15 mouse cellular contexts compared by ENCODE assay signal in the genomic region with DNA sequence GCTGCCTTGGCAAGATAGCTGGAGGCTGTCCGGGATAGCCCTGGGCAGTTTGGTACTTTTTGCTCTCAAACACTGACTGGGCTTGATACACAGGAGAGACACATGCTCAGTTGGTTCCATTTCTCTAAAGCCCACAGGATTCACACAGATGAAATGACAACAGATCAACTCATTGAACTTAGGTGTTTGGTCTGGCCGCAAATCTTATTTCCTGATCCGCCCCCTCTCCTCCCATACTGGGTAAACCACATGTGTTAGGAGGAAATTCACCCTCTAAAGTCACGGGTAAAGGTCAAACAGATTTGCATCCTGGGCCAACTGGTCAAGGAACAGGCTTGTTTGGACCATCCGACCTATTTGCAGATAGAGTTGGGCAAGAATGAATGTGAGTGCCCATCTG. TPM values are rescaled to one million over a fixed set of nuclear protein-coding genes. Genes with fewer than 3 reads are reported as not detected.
DNase-seq lines count a peak whose midpoint lies in the region; ATAC-seq and TF ChIP-seq lines count a peak whose summit lies in the region.
"Had no signal": no experiment of that assay in that cellular context is flagged by ENCODE, and none has a peak within 500 bp of the region (broad histone marks: within the 10 kb centered on the region; RNA-seq: fewer than 3 reads in every experiment).

No protein-coding gene starts in this region.

- ATAC-seq in kidney, embryonic 16.5 days (ENCODE audit: low FRiP score, low TSS enrichment) = no peak
- no peak for ATAC-seq in forebrain, postnatal 0 days
- ATAC-seq: forebrain, embryonic 16.5 days had no signal

- peak; percentile 50 for DNase-seq in thymus, adult 2 months
- no peak for DNase-seq in thymus, postnatal 10 days (ENCODE audit: low spot score in 2 of 2)
- DNase-seq in cerebellum, adult 2 months = no peak
- no peak for DNase-seq in forebrain, postnatal 0 days
- DNase-seq: cerebellum, postnatal 36 days; gastrocnemius, postnatal 14 days; kidney, adult 8-10 months had no signal

- no peak for TF ChIP-seq POLR2A in thymus, adult 2 months (IDR thresholded peaks at IDR 0.05; ENCODE audit: control insufficient read depth, extremely low read depth, insufficient read depth, low read length, poor library complexity)
- TF ChIP-seq POLR2A in bone marrow, adult 2 months (IDR thresholded peaks at IDR 0.05; ENCODE audit: borderline replicate concordance, control insufficient read depth, low read depth, low read length) = no peak
- TF ChIP-seq POLR2A in small intestine, adult 2 months (IDR thresholded peaks at IDR 0.05; ENCODE audit: low read depth, low read length) = no peak
- no peak for TF ChIP-seq POLR2A in cerebellum, adult 2 months (IDR thresholded peaks at IDR 0.05; ENCODE audit: borderline replicate concordance, insufficient read depth, low read length)

- no peaks in the 10 kb centered on the region for H3K36me3 ChIP-seq in thymus, adult 2 months (ENCODE audit: control insufficient read depth, insufficient read depth, low read length)
- no peaks in the 10 kb centered on the region for H3K36me3 ChIP-seq in small intestine, adult 2 months (ENCODE audit: control insufficient read depth, insufficient read depth, low read length)
- H3K36me3 ChIP-seq in kidney, embryonic 16.5 days (ENCODE audit: insufficient read depth, low read length) = no peaks in the 10 kb centered on the region
- H3K36me3 ChIP-seq in forebrain, postnatal 0 days (ENCODE audit: insufficient read depth) = no peaks in the 10 kb centered on the region
- H3K36me3 ChIP-seq: heart, embryonic 13.5 days; hindbrain, embryonic 13.5 days; limb, embryonic 15.5 days had no signal

- no peak overlapping the region for H3K4me3 ChIP-seq in thymus, adult 2 months (ENCODE audit: control insufficient read depth, insufficient read depth, low read length)
- H3K4me3 ChIP-seq in bone marrow, adult 2 months (replicated peaks; ENCODE audit: control insufficient read depth, low read depth, low read length) = no peak overlapping the region
- no peak overlapping the region for H3K4me3 ChIP-seq in small intestine, adult 2 months (ENCODE audit: low read depth, low read length)
- no peak overlapping the region for H3K4me3 ChIP-seq in cerebellum, adult 2 months (replicated peaks; ENCODE audit: insufficient read depth, low read depth, low read length)
- no peak overlapping the region for H3K4me3 ChIP-seq in kidney, embryonic 16.5 days (ENCODE audit: low read length)
- no peak overlapping the region for H3K4me3 ChIP-seq in forebrain, postnatal 0 days (ENCODE audit: low read depth, low read length)
- H3K4me3 ChIP-seq: heart, embryonic 13.5 days; hindbrain, embryonic 13.5 days; layer of hippocampus, adult 2 months; limb, embryonic 15.5 days had no signal

- peak overlapping the region; percentile 44; the same call in 1 of the 2 replicates for H3K27ac ChIP-seq in thymus, adult 2 months (ENCODE audit: control insufficient read depth, insufficient read depth, low read length)
- peak overlapping the region; percentile 34; the same call in 1 of the 2 replicates for H3K27ac ChIP-seq in bone marrow, adult 2 months (ENCODE audit: control insufficient read depth, insufficient read depth, low read depth, low read length, poor library complexity)
- H3K27ac ChIP-seq in small intestine, adult 2 months (ENCODE audit: insufficient read depth, low read depth, low read length) = peak overlapping the region; percentile 68
- H3K27ac ChIP-seq in cerebellum, adult 2 months (ENCODE audit: insufficient read depth, low read length) = no peak overlapping the region
- H3K27ac ChIP-seq in kidney, embryonic 16.5 days (ENCODE audit: low read length) = no peak overlapping the region
- no peak overlapping the region for H3K27ac ChIP-seq in forebrain, postnatal 0 days (ENCODE audit: low read depth, low read length)
- H3K27ac ChIP-seq: heart, embryonic 13.5 days; hindbrain, embryonic 13.5 days; limb, embryonic 15.5 days had no signal

- H3K4me2 ChIP-seq in kidney, embryonic 16.5 days (replicated peaks; ENCODE audit: low read depth, low read length) = no peak overlapping the region
- H3K4me2 ChIP-seq in forebrain, postnatal 0 days (ENCODE audit: low read depth) = no peak overlapping the region
- H3K4me2 ChIP-seq: heart, embryonic 13.5 days; hindbrain, embryonic 13.5 days; limb, embryonic 15.5 days had no signal

- TF ChIP-seq CTCF in thymus, adult 2 months (IDR thresholded peaks at IDR 0.05; ENCODE audit: borderline replicate concordance, control insufficient read depth, extremely low read depth, insufficient read depth, low read length, poor library complexity) = no peak
- no peak for TF ChIP-seq CTCF in bone marrow, adult 2 months (IDR thresholded peaks at IDR 0.05; ENCODE audit: control insufficient read depth, insufficient read depth, low read length)
- TF ChIP-seq CTCF in small intestine, adult 2 months (IDR thresholded peaks at IDR 0.05; ENCODE audit: extremely low read depth, insufficient read length, insufficient replicate concordance, low read depth, low read length) = no peak
- no peak for TF ChIP-seq CTCF in cerebellum, adult 2 months (IDR thresholded peaks at IDR 0.05; ENCODE audit: borderline replicate concordance, insufficient read depth, low read depth, low read length)
- no peak for TF ChIP-seq CTCF in forebrain, postnatal 0 days (IDR thresholded peaks at IDR 0.05; ENCODE audit: low read depth)

- H3K9me3 ChIP-seq in kidney, embryonic 16.5 days (ENCODE audit: low read length) = no peaks in the 10 kb centered on the region
- no peaks in the 10 kb centered on the region for H3K9me3 ChIP-seq in forebrain, postnatal 0 days (ENCODE audit: low read length)
- H3K9me3 ChIP-seq: heart, embryonic 13.5 days; hindbrain, embryonic 13.5 days; limb, embryonic 15.5 days had no signal

- 11% methylated on average over 5 of the region's 5 CpGs for WGBS in thymus, adult 2 months
- 9% methylated on average over 5 of the region's 5 CpGs for WGBS in bone marrow, adult 2 months
- WGBS in small intestine, adult 2 months = 22% methylated on average over 5 of the region's 5 CpGs
- WGBS in cerebellum, adult 2 months = 86% methylated on average over 5 of the region's 5 CpGs
- WGBS in kidney, embryonic 16.5 days = 58% methylated on average over 5 of the region's 5 CpGs
- WGBS in forebrain, postnatal 0 days = 83% methylated on average over 5 of the region's 5 CpGs

- no peak overlapping the region for H3K9ac ChIP-seq in kidney, embryonic 16.5 days (replicated peaks; ENCODE audit: low read length)
- H3K9ac ChIP-seq in forebrain, postnatal 0 days = no peak overlapping the region
- H3K9ac ChIP-seq: heart, embryonic 13.5 days; hindbrain, embryonic 13.5 days; limb, embryonic 15.5 days had no signal

- H3K4me1 ChIP-seq in thymus, adult 2 months (replicated peaks; ENCODE audit: control insufficient read depth, insufficient read depth, low read length) = peaks cover 70% of the 10 kb centered on the region
- H3K4me1 ChIP-seq in bone marrow, adult 2 months (ENCODE audit: control insufficient read depth, insufficient read depth, low read length) = peaks cover 17% of the 10 kb centered on the region
- peaks cover 44% of the 10 kb centered on the region for H3K4me1 ChIP-seq in small intestine, adult 2 months (ENCODE audit: control insufficient read depth, insufficient read depth, insufficient read length, low read length)
- peaks cover 8% of the 10 kb centered on the region for H3K4me1 ChIP-seq in cerebellum, adult 2 months (ENCODE audit: control insufficient read depth, insufficient read depth, low read length)
- H3K4me1 ChIP-seq in kidney, embryonic 16.5 days (ENCODE audit: insufficient read depth, low read length) = peaks cover 27% of the 10 kb centered on the region; the same call in 1 of the 2 replicates
- no peaks in the 10 kb centered on the region for H3K4me1 ChIP-seq in forebrain, postnatal 0 days (ENCODE audit: insufficient read depth)

- no peaks in the 10 kb centered on the region for H3K27me3 ChIP-seq in thymus, adult 2 months (ENCODE audit: control insufficient read depth, insufficient read depth, low read length)
- H3K27me3 ChIP-seq in small intestine, adult 2 months (ENCODE audit: control insufficient read depth, insufficient read depth, low read length) = no peaks in the 10 kb centered on the region
- H3K27me3 ChIP-seq in cerebellum, adult 2 months (ENCODE audit: control insufficient read depth, insufficient read depth, low read length) = no peaks in the 10 kb centered on the region
- H3K27me3 ChIP-seq in kidney, embryonic 16.5 days (ENCODE audit: insufficient read depth, low read length) = no peaks in the 10 kb centered on the region
- no peaks in the 10 kb centered on the region for H3K27me3 ChIP-seq in forebrain, postnatal 0 days (ENCODE audit: insufficient read depth, low read length)
- H3K27me3 ChIP-seq: heart, embryonic 13.5 days; hindbrain, embryonic 13.5 days; limb, embryonic 15.5 days had no signal

RNA-seq across cellular contexts. Expression of a gene that starts 2.5 kb away (rescaled TPM):
- 18.2 and 19.6 TPM in 2 replicates for polyA plus RNA-seq in thymus, adult 2 months (2012; rRNA removed)
- 47.8 and 49.6 TPM in 2 replicates for polyA plus RNA-seq in bone marrow, adult 2 months (2011; ENCODE audit: insufficient read depth, insufficient read length, low replicate concordance, missing spikeins)
- polyA plus RNA-seq in small intestine, adult 2 months (2012; rRNA removed) = 1.9 and 3.8 TPM in 2 replicates
- polyA plus RNA-seq in cerebellum, adult 2 months (2012; rRNA removed) = 40.0 and 42.3 TPM in 2 replicates
- 106 and 122 TPM in 2 replicates for polyA plus RNA-seq in kidney, embryonic 16.5 days (2015; fragmentation: Nextera tagmentation; extraction: Ambion mirVana)
- total RNA-seq in forebrain, postnatal 0 days (2014; rRNA removed) = 24.4 and 32.3 TPM in 2 replicates
- 55.1 and 82.7 TPM in 2 replicates for polyA plus RNA-seq in forebrain, postnatal 0 days (2015; fragmentation: Nextera tagmentation; extraction: Ambion mirVana)

RNA-seq across cellular contexts. Expression of a gene that starts 54.6 kb away (rescaled TPM):
- polyA plus RNA-seq in thymus, adult 2 months (2012; rRNA removed) = 14.9 and 18.6 TPM in 2 replicates
- 11.8 and 17.4 TPM in 2 replicates for polyA plus RNA-seq in bone marrow, adult 2 months (2011; ENCODE audit: insufficient read depth, insufficient read length, low replicate concordance, missing spikeins)
- polyA plus RNA-seq in small intestine, adult 2 months (2012; rRNA removed) = 4.9 and 8.7 TPM in 2 replicates
- 31.0 and 31.9 TPM in 2 replicates for polyA plus RNA-seq in cerebellum, adult 2 months (2012; rRNA removed)
- polyA plus RNA-seq in kidney, embryonic 16.5 days (2015; fragmentation: Nextera tagmentation; extraction: Ambion mirVana) = 43.1 and 48.9 TPM in 2 replicates
- total RNA-seq in forebrain, postnatal 0 days (2014; rRNA removed) = 83.3 and 101 TPM in 2 replicates
- polyA plus RNA-seq in forebrain, postnatal 0 days (2015; fragmentation: Nextera tagmentation; extraction: Ambion mirVana) = 38.6 and 49.6 TPM in 2 replicates

RNA-seq across cellular contexts. Expression of a gene that starts 54.9 kb away (rescaled TPM):
- polyA plus RNA-seq in thymus, adult 2 months (2012; rRNA removed) = 13.0 and 16.3 TPM in 2 replicates
- 25.8 and 32.5 TPM in 2 replicates for polyA plus RNA-seq in bone marrow, adult 2 months (2011; ENCODE audit: insufficient read depth, insufficient read length, low replicate concordance, missing spikeins)
- 1.6 and 1.7 TPM in 2 replicates for polyA plus RNA-seq in small intestine, adult 2 months (2012; rRNA removed)
- polyA plus RNA-seq in cerebellum, adult 2 months (2012; rRNA removed) = 73.3 and 81.1 TPM in 2 replicates
- polyA plus RNA-seq in kidney, embryonic 16.5 days (2015; fragmentation: Nextera tagmentation; extraction: Ambion mirVana) = 64.5 and 76.3 TPM in 2 replicates
- 138 and 189 TPM in 2 replicates for total RNA-seq in forebrain, postnatal 0 days (2014; rRNA removed)
- polyA plus RNA-seq in forebrain, postnatal 0 days (2015; fragmentation: Nextera tagmentation; extraction: Ambion mirVana) = 196 and 240 TPM in 2 replicates

Comparison
In these comparisons a context has a peak if more than half of its experiments do, and no peak if none do; other contexts are left out.
1. H3K27ac ChIP-seq: peak in thymus, adult 2 months (single experiment), bone marrow, adult 2 months (single experiment) and small intestine, adult 2 months (single experiment); none in cerebellum, adult 2 months (single experiment), kidney, embryonic 16.5 days (single experiment) and forebrain, postnatal 0 days (single experiment).